Mouse (Mus musculus) embryo, embryonic 10 days (tissue): ENCODE data around the gene Hrh3.
A peak's percentile ranks its signal among the peaks of the same experiment; 100 is the strongest.

Source experiments
- DNase-seq: peaks from one replicate; pipeline ENCODE4 v3.0.0-alpha.2; 2015; ENCODE audit warnings: low spot score

Gene Hrh3

DNA sequence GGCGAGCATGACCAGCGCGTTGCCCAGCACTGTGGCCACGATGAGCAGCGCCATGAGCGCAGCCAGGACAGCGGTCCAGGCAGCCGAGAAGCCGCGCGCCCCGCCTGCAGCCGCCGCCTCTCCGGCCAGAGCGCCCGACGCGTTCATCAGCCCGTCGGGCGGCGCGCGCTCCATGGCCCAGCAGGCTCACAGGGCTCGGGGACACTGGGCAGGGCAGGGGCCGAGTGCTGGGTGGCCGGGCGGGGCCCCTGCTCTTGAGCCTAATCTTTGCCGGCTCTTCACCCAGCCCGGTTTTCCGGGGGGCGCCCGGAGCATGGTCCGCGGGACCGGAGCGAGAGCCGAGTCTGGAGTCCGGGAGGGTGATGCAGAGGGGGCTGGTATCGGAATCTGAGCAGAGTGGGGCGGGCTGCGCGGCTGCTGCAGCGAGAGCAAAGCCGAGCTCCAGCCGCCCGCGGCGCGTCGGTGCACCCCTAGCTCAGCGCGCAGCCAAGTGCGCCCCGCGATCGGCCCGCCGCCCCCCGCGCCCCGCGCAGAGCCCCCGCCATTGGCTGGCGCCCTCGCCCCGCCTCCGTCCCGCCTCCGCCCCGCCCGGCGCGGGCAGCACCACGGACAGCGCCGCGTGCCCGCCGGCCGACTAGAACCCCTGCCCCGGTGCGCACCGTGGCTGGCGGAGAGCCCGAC lies at the start of gene Hrh3:
Gene Hrh3, minus strand, starts transcription at position 511 of the 681 bp plus-strand sequence.
- peak; percentile 78 for DNase-seq

DNA sequence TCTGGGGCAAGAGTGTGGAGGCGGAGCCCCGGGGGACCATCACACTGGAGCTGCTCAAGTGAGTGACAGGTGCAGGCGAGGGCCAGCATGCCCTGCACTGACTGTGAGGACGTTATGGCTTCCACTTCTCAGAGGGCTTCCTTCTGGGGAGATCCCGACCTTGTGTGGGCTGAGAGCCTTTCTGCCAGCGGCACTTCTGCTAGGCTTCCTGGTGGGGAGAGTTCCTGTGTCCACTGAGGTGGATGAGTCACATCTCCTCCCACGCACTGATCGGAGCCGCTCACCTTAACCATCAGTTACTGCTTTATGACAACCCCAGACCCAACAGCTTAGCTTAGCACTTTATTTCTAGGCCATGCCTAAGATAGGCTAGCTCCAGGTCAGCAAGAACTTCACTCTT lies 44.3 kb upstream of the Hrh3 start:
- DNase-seq = no peak

DNA sequence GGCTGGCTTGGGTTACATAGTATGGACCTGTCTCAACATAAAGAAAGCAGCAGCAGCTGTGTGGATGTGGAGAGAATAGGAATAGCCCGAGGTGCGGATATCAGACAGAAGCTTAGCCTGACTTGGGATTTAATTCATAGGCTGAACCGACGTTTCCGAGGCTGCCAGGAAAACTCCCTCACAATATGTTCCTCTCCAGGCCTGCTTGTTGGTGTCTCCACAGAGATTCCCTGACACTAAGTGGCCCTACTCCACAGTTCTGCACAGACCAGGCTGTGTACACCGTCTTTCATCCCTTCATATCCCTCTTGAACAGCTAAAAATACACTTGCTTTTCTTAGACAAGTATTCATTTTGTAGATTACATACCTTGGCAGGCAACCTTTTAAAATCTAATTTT lies 43.1 kb upstream of the Hrh3 start:
- no peak for DNase-seq

DNA sequence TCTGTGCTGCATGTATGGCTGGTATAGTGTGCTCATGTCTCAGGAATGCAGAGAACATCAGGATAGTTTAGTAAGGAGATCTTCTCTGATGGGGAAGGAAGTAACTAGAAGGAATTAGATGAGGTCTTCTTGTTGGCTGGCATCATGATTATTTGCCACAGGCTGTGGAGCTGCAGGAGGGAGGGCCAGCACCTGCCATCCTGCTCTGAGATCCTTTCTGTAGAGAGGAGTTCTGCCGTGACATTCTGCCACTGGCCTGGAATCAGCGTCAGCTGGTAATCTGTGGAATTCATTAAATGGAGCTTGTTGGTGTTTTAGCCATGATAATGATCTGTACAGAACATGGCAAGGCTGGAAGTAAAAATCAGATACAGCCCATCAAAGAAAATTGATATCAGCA lies 41.8 kb upstream of the Hrh3 start:
- DNase-seq = no peak

DNA sequence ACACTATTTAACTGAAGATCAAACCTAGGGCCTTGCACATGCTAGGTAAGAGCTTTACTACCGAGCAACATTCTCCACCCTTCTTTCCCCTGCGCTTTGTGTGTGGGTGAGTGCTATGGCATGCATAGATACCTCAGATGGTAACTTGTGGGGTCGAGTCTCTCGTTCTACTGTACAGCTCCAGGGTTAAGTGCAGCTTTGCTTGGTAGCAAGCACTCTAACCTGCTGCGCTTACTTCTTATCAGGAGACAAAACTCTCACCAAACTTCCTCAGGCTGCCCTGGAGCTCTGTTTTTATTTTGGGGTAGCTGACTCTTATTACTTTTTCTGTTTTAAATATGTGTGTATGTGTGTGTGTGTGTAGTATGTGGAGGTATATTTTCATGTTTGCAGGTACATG lies 31.1 kb upstream of the Hrh3 start:
- no peak for DNase-seq

GRCm38 (mm10) chr2:180133911-180134310 lies 29.6 kb upstream of the Hrh3 start:
- DNase-seq = no peak

- no peak for DNase-seq
These were observed 28.9 kb upstream of the Hrh3 start for GRCm38 (mm10) chr2:180133231-180133630.

DNA sequence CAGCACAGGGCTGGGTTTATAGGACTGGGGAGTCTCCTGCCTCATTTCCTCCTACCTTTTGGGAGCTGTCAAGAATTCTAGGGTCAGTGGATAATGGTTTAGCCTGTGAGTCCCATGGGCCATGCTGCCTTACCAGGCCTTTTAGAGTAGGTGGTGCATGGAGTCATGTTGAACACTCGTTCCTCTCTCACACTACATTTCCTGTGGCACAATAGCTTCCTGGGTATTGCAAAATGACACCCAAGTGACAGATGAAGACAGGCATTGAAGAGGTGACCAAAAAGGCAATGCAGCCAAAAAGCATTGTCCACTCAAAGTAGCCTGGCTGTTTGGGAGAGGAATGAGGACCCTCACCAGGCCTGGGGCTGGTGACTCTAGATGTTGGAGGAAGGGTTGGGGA lies 23.4 kb upstream of the Hrh3 start:
- no peak for DNase-seq

DNA sequence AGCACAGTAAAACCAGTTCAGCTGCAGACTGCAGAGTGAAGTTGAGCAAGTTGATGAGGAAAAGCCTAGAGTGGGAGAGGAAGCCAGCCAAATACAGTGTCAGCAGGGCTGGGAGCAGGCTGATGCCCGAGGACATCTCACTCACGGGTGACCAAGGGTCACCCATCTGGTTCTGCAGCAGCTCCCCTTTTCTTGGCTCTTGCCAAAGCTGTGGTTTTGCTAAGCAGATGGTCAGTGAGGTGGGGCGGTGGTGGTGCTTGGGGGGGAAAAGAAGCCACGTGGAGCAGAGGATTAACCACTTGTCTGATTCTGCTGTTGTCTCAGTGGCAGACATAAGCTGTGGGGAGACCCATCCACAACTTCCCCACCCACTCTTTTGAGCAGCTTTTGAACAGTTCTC lies 21.9 kb upstream of the Hrh3 start:
- peak; percentile 8 for DNase-seq

DNA sequence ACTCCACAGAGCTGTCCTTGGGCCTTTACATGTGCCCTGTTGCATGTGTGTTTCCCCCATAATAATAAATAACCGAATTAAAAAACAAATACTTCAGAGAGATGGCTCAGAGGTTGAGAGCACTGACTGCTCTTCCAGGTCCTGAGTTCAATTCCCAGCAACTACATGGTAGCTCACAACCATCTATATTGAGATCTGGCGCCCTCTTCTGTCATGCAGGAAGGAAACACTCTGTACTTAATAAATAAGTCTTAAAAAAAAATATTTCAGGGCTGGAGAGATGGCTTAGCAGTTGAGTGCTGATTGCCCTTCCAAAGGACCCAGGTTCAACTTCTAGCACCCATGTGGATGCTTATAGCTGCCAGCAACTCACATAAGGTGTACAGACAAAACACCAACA lies 19.9 kb upstream of the Hrh3 start:
- no peak for DNase-seq

DNA sequence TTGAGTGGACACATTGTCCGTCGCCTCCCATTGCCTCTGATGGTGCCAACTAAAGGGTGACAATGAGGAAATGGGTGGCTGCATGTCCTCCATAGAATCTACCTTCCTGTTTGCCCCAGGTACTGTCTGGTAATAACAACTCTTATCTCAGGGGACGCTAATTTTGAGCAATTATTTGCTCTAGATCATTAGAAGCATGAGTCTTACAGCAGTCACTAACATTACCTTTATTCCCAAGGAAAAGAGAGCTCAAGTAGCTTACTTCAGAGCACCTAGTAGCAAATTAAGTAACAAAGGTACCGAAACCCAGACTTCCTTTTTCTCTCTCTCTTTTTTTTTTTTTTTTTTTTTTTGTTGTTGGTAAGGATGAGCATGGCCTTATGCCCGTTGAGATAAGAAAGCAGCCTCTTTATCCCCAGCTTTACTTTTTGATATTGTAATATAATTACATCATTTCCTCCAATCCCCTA lies 16.0 kb upstream of the Hrh3 start:
- DNase-seq = no peak

DNA sequence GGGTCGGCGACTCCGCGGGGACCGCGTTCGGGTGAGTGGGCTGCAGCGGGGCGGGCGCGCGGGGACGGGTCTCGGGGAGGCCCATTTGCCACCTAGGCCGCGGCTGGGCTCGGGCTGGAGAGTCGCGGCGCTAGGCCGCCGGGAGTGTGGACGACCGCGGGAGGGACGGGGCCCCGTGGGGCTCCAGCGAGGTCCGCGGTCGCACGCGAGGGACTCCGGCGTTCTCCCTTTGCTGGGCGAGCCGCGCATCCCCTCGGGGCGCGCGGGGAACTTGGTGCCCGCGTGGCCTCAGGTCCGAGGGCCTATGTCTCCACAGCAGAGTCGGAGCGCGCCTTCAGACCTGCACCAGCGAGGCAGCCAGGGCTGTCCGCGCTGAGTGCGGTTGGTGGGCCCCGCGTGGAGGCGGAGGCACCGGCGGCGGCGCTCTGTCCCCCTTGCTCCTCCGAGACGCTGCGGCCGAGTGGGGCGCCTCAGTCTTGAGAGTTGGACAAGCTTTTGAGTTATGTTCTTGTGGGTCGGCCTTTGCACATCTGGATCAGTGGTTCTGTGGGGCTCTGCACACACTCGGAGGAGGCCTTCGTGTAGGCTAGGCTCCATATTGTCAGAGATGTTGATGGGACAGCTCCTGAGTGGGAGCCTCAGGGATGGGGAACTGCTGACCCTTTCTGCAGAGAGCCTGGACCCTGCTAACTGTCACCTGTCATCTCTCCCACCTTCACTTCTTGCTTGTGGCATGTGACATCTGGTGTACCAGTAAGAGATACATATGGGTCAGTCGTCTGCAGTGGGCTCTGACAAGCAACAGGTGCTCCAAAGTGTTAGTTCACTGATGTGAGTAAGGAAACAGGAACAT lies 15.4 kb upstream of the Hrh3 start:
- DNase-seq = peak; percentile 44

GRCm38 (mm10) chr2:180118661-180119438 lies 14.6 kb upstream of the Hrh3 start, which contains the start of gene Osbpl2:
TSS of gene Osbpl2 (plus strand) at chr2:180119306.
- DNase-seq = peak; percentile 99

DNA sequence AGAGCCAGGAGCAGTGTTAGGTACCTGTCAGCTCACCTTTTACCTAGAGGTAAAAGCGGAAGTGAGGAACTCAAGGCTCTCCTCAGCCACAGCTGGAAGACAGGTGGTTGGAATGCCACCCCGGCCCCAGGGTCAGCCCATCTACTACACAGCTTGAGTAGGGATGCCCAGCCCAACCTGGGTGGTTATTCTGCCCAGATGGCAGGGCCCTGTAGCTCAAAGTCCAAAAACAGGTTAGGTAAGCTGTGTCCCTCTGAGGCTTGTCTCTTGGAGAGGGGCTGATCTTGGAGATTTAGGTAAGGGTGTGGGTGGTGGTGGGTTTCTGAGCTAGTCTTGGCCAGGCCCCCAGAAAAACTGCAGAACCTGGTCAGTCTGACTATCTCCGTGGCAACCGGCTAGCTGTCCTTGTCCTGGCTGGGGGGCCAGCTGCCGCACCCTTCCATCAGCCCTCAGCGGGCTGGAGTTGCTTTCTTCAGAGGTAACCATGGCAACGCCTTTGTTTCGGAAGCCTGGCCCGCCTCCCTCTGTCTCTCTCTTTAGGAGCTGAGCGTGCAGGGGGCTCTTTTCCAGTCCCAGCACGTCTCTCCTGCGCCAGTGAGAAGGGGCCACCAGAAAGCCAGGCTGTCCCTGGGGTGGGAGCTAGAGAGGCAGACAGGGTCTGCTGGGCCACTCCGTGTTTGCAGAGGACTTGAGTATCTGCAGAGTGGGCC lies 13.4 kb upstream of the Hrh3 start:
- peak; percentile 84 for DNase-seq

GRCm38 (mm10) chr2:180116741-180117484 lies 12.6 kb upstream of the Hrh3 start:
- DNase-seq = no peak

- no peak for DNase-seq
These were observed 11.8 kb upstream of the Hrh3 start for GRCm38 (mm10) chr2:180116081-180116493.

DNA sequence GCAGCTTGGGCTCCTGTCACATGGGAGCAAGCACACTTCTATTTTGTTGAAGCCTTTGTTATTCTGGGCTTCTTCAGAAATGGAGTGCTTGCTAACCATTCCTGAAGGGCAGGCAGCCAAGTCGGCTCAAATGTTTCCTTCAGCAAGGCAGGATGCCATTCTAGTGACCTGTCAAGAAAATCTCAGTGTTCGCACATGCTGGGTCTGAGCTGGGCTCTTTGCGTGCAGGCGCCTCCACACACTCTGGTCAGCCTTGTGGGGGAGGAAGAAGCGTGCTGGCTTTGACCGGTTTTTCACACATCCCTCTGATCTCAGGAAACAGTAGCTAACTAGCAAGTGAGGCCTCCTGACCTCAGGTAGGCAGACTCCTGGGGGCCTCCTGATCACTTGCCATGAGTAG lies 11.0 kb upstream of the Hrh3 start:
- DNase-seq = no peak

- no peak for DNase-seq
These were observed 9.9 kb upstream of the Hrh3 start for GRCm38 (mm10) chr2:180113909-180114890.

GRCm38 (mm10) chr2:180108285-180108684 lies 4.0 kb upstream of the Hrh3 start:
- DNase-seq = no peak

- DNase-seq = no peak
These were observed 2.8 kb upstream of the Hrh3 start for GRCm38 (mm10) chr2:180107081-180107480.
